Mouse (Mus musculus): ENCODE data around the gene Ildr1. TPM values are rescaled to one million over a fixed set of nuclear protein-coding genes. Genes with fewer than 3 reads are reported as not detected.

Ildr1 gene
- polyA plus RNA-seq, 1 experiment from 2014 or later = 0.09 TPM

DNA sequence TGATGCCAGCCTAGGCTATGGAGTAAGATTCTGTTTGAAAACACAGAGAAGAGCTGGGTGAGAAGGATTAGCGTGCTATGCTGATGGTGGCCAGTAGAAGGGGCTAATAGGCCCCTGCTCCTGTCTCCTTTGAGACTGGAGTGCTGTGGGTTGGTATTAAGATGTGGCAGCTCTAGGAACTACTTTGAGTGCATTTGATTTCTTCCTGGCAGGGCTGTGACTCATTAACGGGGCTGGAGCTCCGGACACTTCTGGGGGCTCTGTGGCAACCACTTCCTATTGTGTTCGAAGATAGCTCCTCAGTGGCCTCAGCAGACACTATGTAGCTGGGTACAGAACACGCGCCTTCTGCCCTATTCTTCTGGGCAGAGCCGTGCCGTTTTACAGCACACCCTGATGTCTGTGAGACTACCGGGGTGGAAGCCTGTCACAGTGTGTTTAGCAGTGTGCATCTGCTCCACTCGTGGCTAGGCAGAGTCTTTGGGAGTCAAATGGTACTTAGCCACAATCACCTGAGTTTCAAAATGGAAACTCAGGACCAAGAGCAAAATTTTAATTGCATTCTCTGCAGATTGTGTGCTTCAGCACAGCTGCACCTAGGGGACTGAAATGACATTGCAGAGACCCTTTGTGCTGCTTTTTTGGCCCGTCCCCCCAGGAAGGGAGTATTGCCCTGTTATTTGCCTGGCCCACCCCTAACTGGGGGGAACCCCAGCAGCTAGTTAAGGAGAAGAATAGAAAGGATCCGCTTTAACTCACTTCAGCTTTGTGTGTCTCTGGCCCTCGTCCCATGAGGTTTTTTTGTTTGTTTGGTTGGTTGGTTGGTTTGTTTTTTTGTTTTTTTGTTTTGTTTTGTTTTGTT, 26.6 kb downstream of the Ildr1 start:
- 69% methylated on average over 13 of the region's 13 CpGs for WGBS
- Histone ChIP-seq H3K27ac (replicated peaks in 1 of 2; ENCODE audit: control insufficient read depth in 1 of 2, insufficient read depth in 1 of 2, low read depth in 2 of 2, low read length in 2 of 2) (no peak overlapping the region), H3K4me2 (ENCODE audit: low read length) (no peak overlapping the region)

DNA sequence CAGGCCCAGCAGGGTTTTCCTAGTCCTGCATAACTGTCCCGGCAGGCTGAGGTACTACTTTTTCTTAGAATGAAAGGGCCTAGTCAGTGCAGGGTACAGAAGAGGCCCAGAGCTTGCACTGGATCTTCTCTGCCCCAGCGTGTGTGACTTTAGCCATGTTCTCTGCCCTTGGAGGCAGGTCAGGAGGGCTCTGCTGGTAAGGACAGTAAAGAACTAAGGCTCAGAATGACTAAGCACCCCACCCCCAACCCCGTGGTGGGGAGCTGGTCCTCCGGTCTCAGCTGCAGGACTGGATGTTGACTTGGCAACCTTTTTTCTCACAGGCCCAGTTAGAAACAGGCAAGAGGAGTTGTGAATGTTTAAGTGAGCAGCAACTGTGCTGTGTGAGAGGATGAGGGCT, 29.0 kb downstream of the Ildr1 start:
- ATAC-seq (ENCODE audit: insufficient number of reproducible peaks, insufficient read depth, low FRiP score, low read depth) = no peak
- WGBS = 22% methylated on average over 4 of the region's 4 CpGs
- no peak overlapping the region for H3K4me3 ChIP-seq (ENCODE audit: control insufficient read depth in 1 of 2, insufficient read depth in 1 of 2, low read depth in 1 of 2, low read length in 2 of 2)
- H3K9ac ChIP-seq (ENCODE audit: low read length) = no peak overlapping the region
- peaks cover 7% of the 10 kb centered on the region; the same call in 1 of the 2 replicates for H3K27me3 ChIP-seq (ENCODE audit: control insufficient read depth, insufficient read depth, low read length)
- H3K4me2 ChIP-seq (ENCODE audit: low read length) = peak overlapping the region; percentile 49
- no peaks in the 10 kb centered on the region for H3K9me3 ChIP-seq (ENCODE audit: control insufficient read depth, low read length)
- no peaks in the 10 kb centered on the region for H3K36me3 ChIP-seq (ENCODE audit: control insufficient read depth, insufficient read depth, low read length)
- H3K27ac ChIP-seq (replicated peaks in 1 of 2; ENCODE audit: control insufficient read depth in 1 of 2, insufficient read depth in 1 of 2, low read depth in 2 of 2, low read length in 2 of 2) = no peak overlapping the region
- no peaks in the 10 kb centered on the region for H3K4me1 ChIP-seq (ENCODE audit: control insufficient read depth in 2 of 2, insufficient read depth in 2 of 2, low read length in 2 of 2)

More for the DNA sequence above, 26.6 kb downstream of the Ildr1 start:
- no peak overlapping the region for H3K4me3 ChIP-seq (ENCODE audit: control insufficient read depth in 1 of 2, insufficient read depth in 1 of 2, low read depth in 1 of 2, low read length in 2 of 2)
- H3K27me3 ChIP-seq (ENCODE audit: control insufficient read depth, insufficient read depth, low read length) = peaks cover 7% of the 10 kb centered on the region; the same call in 1 of the 2 replicates
- H3K9ac ChIP-seq (ENCODE audit: low read length) = no peak overlapping the region
- ATAC-seq (ENCODE audit: insufficient number of reproducible peaks, insufficient read depth, low FRiP score, low read depth) = no peak
- H3K9me3 ChIP-seq (ENCODE audit: control insufficient read depth, low read length) = no peaks in the 10 kb centered on the region
- H3K4me1 ChIP-seq (ENCODE audit: control insufficient read depth in 2 of 2, insufficient read depth in 2 of 2, low read length in 2 of 2) = no peaks in the 10 kb centered on the region
- no peaks in the 10 kb centered on the region for H3K36me3 ChIP-seq (ENCODE audit: control insufficient read depth, insufficient read depth, low read length)

DNA sequence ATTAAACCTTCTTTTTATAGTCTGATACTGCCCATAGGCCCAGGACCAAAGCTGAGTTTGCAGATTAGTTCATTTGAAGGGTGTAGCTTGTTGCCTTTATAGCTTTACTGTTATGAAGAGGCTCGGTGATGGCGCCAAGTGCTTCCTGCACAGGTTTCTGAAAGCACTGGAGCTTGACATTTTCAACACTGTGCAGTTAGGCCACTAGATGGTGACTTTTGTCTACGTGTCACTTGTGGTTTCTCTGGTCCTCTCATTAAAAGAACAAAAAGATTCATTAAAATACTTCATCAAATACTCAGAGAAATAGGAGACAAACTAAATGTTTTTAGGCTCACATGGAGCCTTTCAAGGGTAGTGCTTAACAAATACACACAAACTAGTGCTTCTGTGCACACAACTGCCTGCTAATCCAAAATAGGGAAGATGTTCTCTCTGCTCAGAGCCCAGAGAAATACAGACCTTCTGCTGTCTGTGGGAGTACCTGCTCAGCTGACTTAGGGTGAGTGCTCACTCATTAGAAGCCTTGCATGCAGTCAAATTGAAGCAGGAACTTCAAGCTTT, 30.2 kb downstream of the Ildr1 start:
- peaks cover 7% of the 10 kb centered on the region; the same call in 1 of the 2 replicates for H3K27me3 ChIP-seq (ENCODE audit: control insufficient read depth, insufficient read depth, low read length)
- no peak overlapping the region for H3K4me3 ChIP-seq (ENCODE audit: control insufficient read depth in 1 of 2, insufficient read depth in 1 of 2, low read depth in 1 of 2, low read length in 2 of 2)
- no peak overlapping the region for H3K4me2 ChIP-seq (ENCODE audit: low read length)
- WGBS = 47% methylated on average over 3 of the region's 3 CpGs
- H3K4me1 ChIP-seq (ENCODE audit: control insufficient read depth in 2 of 2, insufficient read depth in 2 of 2, low read length in 2 of 2) = no peaks in the 10 kb centered on the region
- H3K9me3 ChIP-seq (ENCODE audit: control insufficient read depth, low read length) = no peaks in the 10 kb centered on the region
- ATAC-seq (ENCODE audit: insufficient number of reproducible peaks, insufficient read depth, low FRiP score, low read depth) = no peak
- H3K27ac ChIP-seq (replicated peaks in 1 of 2; ENCODE audit: control insufficient read depth in 1 of 2, insufficient read depth in 1 of 2, low read depth in 2 of 2, low read length in 2 of 2) = no peak overlapping the region
- H3K9ac ChIP-seq (ENCODE audit: low read length) = no peak overlapping the region
- no peaks in the 10 kb centered on the region for H3K36me3 ChIP-seq (ENCODE audit: control insufficient read depth, insufficient read depth, low read length)

DNA sequence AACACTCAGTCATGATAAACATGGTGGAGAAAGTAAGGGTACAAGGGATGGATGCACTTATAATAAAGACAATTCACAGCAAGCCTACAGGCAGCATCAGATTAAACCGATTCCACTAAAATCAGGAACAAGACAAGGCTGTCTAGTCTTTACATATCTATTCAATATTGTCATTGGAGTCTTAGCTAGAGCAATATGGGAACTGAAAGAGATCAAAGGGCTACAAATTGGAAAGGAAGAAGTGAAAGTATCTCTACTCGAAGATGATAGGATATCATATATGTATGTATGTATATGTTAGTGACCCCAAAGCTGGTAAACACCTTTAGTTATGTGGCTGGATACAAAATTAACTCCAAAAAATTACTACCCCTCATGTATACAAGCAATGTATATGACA, 35.2 kb downstream of the Ildr1 start:
- Histone ChIP-seq H3K4me3 (ENCODE audit: control insufficient read depth in 1 of 2, insufficient read depth in 1 of 2, low read depth in 1 of 2, low read length in 2 of 2) (no peak overlapping the region), H3K27ac (replicated peaks in 1 of 2; ENCODE audit: control insufficient read depth in 1 of 2, insufficient read depth in 1 of 2, low read depth in 2 of 2, low read length in 2 of 2) (no peak overlapping the region), H3K9me3 (ENCODE audit: control insufficient read depth, low read length) (no peaks in the 10 kb centered on the region), H3K36me3 (ENCODE audit: control insufficient read depth, insufficient read depth, low read length) (no peaks in the 10 kb centered on the region), H3K4me1 (ENCODE audit: control insufficient read depth in 2 of 2, insufficient read depth in 2 of 2, low read length in 2 of 2) (no peaks in the 10 kb centered on the region), H3K9ac (ENCODE audit: low read length) (no peak overlapping the region), H3K27me3 (ENCODE audit: control insufficient read depth, insufficient read depth, low read length) (no peaks in the 10 kb centered on the region), H3K4me2 (ENCODE audit: low read length) (no peak overlapping the region)
- no peak for ATAC-seq (ENCODE audit: insufficient number of reproducible peaks, insufficient read depth, low FRiP score, low read depth)
- WGBS = 75% methylated on average over 2 of the region's 2 CpGs

DNA sequence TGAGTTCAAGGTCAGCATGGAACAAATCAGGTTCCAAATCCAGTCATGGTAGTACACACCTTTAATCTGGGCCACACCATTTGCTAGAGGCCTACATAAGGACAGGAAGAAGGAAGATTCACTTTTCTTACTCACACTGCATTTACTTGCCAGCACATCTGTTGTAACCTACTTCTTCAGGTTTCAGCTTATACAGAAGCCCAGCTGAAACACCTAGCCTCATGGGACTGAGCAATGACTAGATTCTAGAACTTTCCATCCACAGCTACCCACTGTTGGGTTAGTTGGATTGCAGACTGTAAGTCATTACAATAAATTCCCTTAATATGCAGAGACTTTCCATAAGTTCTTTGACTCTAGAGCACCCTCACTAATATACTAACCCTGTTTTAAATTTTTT, 38.8 kb downstream of the Ildr1 start:
- Histone ChIP-seq H3K4me3 (ENCODE audit: control insufficient read depth in 1 of 2, insufficient read depth in 1 of 2, low read depth in 1 of 2, low read length in 2 of 2) (no peak overlapping the region), H3K9ac (ENCODE audit: low read length) (no peak overlapping the region), H3K27me3 (ENCODE audit: control insufficient read depth, insufficient read depth, low read length) (no peaks in the 10 kb centered on the region), H3K27ac (replicated peaks in 1 of 2; ENCODE audit: control insufficient read depth in 1 of 2, insufficient read depth in 1 of 2, low read depth in 2 of 2, low read length in 2 of 2) (no peak overlapping the region), H3K9me3 (ENCODE audit: control insufficient read depth, low read length) (no peaks in the 10 kb centered on the region), H3K4me1 (ENCODE audit: control insufficient read depth in 2 of 2, insufficient read depth in 2 of 2, low read length in 2 of 2) (no peaks in the 10 kb centered on the region), H3K4me2 (ENCODE audit: low read length) (no peak overlapping the region), H3K36me3 (ENCODE audit: control insufficient read depth, insufficient read depth, low read length) (no peaks in the 10 kb centered on the region)
- no peak for ATAC-seq (ENCODE audit: insufficient number of reproducible peaks, insufficient read depth, low FRiP score, low read depth)

DNA sequence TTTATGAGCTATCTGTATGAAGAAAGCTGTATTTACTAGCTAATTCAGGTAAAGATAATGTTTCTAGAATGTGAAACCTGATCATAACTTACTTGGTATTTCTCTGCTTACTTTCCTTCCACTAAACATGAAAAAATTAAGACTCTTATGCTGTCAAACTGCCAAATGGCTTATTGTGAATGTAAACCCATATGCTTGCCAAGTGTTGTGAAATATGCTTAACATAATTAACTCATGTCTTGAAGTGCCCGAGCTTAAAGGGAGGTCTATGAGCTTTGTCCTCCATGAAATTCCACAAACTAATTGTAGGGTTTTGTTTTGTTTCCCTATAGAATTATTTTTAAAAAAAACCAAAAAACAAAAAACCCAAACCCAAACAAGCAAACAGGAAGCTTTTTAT, 40.0 kb downstream of the Ildr1 start:
- no peak for ATAC-seq (ENCODE audit: insufficient number of reproducible peaks, insufficient read depth, low FRiP score, low read depth)
- no peaks in the 10 kb centered on the region for H3K27me3 ChIP-seq (ENCODE audit: control insufficient read depth, insufficient read depth, low read length)
- H3K4me2 ChIP-seq (ENCODE audit: low read length) = no peak overlapping the region
- H3K9me3 ChIP-seq (ENCODE audit: control insufficient read depth, low read length) = no peaks in the 10 kb centered on the region
- no peak overlapping the region for H3K4me3 ChIP-seq (ENCODE audit: control insufficient read depth in 1 of 2, insufficient read depth in 1 of 2, low read depth in 1 of 2, low read length in 2 of 2)
- no peaks in the 10 kb centered on the region for H3K4me1 ChIP-seq (ENCODE audit: control insufficient read depth in 2 of 2, insufficient read depth in 2 of 2, low read length in 2 of 2)
- 57% methylated on average over 1 of the region's 1 CpGs for WGBS
- no peaks in the 10 kb centered on the region for H3K36me3 ChIP-seq (ENCODE audit: control insufficient read depth, insufficient read depth, low read length)
- no peak overlapping the region for H3K27ac ChIP-seq (replicated peaks in 1 of 2; ENCODE audit: control insufficient read depth in 1 of 2, insufficient read depth in 1 of 2, low read depth in 2 of 2, low read length in 2 of 2)
- H3K9ac ChIP-seq (ENCODE audit: low read length) = no peak overlapping the region

DNA sequence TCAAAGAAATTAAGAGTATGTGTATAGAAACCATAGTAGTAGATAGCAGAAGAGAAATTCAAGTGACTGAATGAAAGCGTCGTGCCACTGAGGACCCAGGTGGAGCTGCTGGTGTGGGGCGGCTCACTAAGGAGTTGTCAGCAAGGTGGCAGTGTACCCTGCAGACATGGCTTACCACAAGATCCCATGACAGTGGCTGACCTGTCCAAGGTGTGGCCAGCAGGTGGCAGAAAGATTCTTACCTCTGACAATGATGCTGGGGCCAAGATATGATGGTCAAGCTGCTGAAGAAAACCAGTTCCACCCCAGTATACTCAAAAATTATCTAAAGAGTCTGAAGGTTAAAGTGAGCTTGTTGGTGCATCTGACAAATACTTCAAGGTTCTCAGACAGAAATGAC, 41.6 kb downstream of the Ildr1 start:
- H3K4me1 ChIP-seq (ENCODE audit: control insufficient read depth in 2 of 2, insufficient read depth in 2 of 2, low read length in 2 of 2) = no peaks in the 10 kb centered on the region
- no peak overlapping the region for H3K27ac ChIP-seq (replicated peaks in 1 of 2; ENCODE audit: control insufficient read depth in 1 of 2, insufficient read depth in 1 of 2, low read depth in 2 of 2, low read length in 2 of 2)
- no peaks in the 10 kb centered on the region for H3K36me3 ChIP-seq (ENCODE audit: control insufficient read depth, insufficient read depth, low read length)
- no peak overlapping the region for H3K4me2 ChIP-seq (ENCODE audit: low read length)
- ATAC-seq (ENCODE audit: insufficient number of reproducible peaks, insufficient read depth, low FRiP score, low read depth) = no peak
- no peaks in the 10 kb centered on the region for H3K9me3 ChIP-seq (ENCODE audit: control insufficient read depth, low read length)
- no peak overlapping the region for H3K9ac ChIP-seq (ENCODE audit: low read length)
- WGBS = 72% methylated on average over 3 of the region's 3 CpGs
- no peak overlapping the region for H3K4me3 ChIP-seq (ENCODE audit: control insufficient read depth in 1 of 2, insufficient read depth in 1 of 2, low read depth in 1 of 2, low read length in 2 of 2)
- no peaks in the 10 kb centered on the region for H3K27me3 ChIP-seq (ENCODE audit: control insufficient read depth, insufficient read depth, low read length)

Data from heart, embryonic 14.5 days (tissue).